Mouse (Mus musculus): ENCODE results near the gene Mlc1. TPM values are rescaled to one million over a fixed set of nuclear protein-coding genes. Genes with fewer than 3 reads are reported as not detected.

The Mlc1 gene
- polyA plus RNA-seq, 1 experiment from 2014 or later, result not detected

DNA sequence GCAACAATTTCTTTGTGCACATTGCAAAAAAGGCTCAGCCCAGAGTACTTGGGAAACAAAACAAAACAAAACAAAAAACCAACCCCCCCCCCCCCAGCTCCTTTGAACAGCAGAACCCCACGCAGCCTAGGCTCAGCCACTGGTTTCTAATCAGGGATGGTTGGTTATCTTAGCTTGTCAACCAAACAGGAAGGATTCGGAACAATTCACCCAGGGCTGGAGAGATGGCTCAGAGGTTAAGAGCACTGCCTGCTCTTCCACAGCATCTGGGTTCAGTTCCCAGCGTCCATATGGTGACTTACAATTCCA, 285 bp upstream of the Mlc1 start:
- H3K4me2 ChIP-seq (replicated peaks), result no peak overlapping the region
- H3K36me3 ChIP-seq, result no peaks in the 10 kb centered on the region
- H3K4me3 ChIP-seq (replicated peaks), result no peak overlapping the region
- no peak overlapping the region for H3K9ac ChIP-seq
- H3K9me3 ChIP-seq (replicated peaks), result no peaks in the 10 kb centered on the region
- H3K4me1 ChIP-seq, result no peaks in the 10 kb centered on the region
- H3K27me3 ChIP-seq, result no peaks in the 10 kb centered on the region
- 70% methylated on average over 3 of the region's 3 CpGs for WGBS
- ATAC-seq (ENCODE audit: insufficient number of reproducible peaks, low FRiP score, low TSS enrichment, low read depth), result no peak
- H3K27ac ChIP-seq (replicated peaks), result no peak overlapping the region

DNA sequence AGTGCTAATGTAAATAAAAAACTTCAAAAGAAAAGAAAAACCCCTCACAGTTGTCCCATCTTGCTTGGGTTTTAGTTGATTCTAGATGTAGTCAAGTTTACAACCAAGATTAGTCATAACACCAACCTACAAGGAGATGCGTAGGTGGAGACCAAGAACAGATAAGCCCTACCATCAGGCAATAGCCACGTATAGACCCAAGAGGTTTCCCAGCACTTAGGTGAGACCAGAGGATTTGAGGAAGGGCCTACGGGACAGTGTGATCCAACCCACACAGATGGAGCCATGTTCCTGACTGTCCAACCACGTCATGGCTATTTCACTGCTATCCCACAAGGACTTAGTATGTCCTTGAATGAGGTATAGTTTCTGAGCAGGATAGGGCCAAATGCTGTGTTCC, 6.5 kb downstream of the Mlc1 start:
- Histone ChIP-seq H3K9ac (no peak overlapping the region), H3K27ac (replicated peaks) (no peak overlapping the region), H3K9me3 (replicated peaks) (no peaks in the 10 kb centered on the region), H3K4me3 (replicated peaks) (no peak overlapping the region), H3K36me3 (no peaks in the 10 kb centered on the region), H3K27me3 (no peaks in the 10 kb centered on the region), H3K4me2 (replicated peaks) (no peak overlapping the region), H3K4me1 (no peaks in the 10 kb centered on the region)
- WGBS, result 85% methylated on average over 4 of the region's 4 CpGs
- no peak for ATAC-seq (ENCODE audit: insufficient number of reproducible peaks, low FRiP score, low TSS enrichment, low read depth)

DNA sequence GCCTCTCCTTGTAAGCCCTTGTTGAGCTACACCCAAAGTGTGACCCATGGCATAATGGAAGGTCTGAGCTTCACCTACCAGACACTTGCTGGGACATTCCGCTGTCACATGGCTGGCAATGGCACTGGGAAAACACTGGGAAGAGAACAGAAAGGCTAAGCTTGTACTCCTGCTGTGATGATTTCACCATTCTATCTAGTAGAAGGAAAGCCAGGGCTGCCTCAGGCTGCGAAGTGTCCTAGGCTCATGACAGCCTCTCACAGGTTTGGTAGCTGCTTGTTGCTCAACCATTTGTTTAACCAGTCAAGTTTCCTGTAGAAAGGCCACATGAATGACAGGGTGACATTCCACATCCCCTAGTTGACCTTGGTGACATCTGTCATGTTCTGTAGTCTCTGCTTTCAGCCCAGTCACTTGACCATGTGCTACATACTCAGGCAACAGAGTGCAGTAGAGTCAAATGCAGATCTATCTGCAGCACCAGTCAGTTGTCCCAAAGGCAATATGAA, 14.7 kb downstream of the Mlc1 start:
- Histone ChIP-seq H3K9me3 (replicated peaks) (no peaks in the 10 kb centered on the region), H3K4me1 (no peaks in the 10 kb centered on the region), H3K27ac (replicated peaks) (no peak overlapping the region), H3K27me3 (no peaks in the 10 kb centered on the region), H3K36me3 (no peaks in the 10 kb centered on the region), H3K9ac (no peak overlapping the region), H3K4me2 (replicated peaks) (no peak overlapping the region), H3K4me3 (replicated peaks) (no peak overlapping the region)
- WGBS, result 90% methylated on average over 2 of the region's 2 CpGs
- ATAC-seq (ENCODE audit: insufficient number of reproducible peaks, low FRiP score, low TSS enrichment, low read depth), result no peak

DNA sequence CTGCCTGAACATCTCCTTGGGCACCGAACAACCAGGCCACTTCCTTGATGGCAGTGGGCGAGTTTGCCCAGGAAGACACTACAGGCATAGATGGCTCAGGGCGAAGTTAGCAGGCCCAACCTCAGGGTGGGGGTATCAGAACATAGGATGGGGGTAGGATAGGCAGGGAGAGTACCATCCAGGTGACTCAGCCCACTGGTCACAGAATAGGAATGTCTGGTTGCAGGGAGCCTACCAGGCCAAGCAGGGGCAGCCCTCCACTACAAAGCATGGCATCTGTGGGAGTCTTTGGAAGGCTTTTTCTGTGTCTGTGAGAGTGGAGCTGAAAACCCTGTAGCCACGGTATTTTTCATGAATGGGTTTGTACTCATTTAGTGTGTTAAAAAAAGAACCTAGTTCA, 21.3 kb downstream of the Mlc1 start:
- H3K4me3 ChIP-seq (replicated peaks), result no peak overlapping the region
- ATAC-seq (ENCODE audit: insufficient number of reproducible peaks, low FRiP score, low TSS enrichment, low read depth), result no peak
- no peak overlapping the region for H3K27ac ChIP-seq (replicated peaks)
- peaks cover 25% of the 10 kb centered on the region for H3K27me3 ChIP-seq
- peaks cover 9% of the 10 kb centered on the region for H3K4me1 ChIP-seq
- H3K9me3 ChIP-seq (replicated peaks), result no peaks in the 10 kb centered on the region
- WGBS, result 89% methylated on average over 4 of the region's 4 CpGs
- no peaks in the 10 kb centered on the region for H3K36me3 ChIP-seq
- H3K4me2 ChIP-seq (replicated peaks), result no peak overlapping the region
- H3K9ac ChIP-seq, result no peak overlapping the region

DNA sequence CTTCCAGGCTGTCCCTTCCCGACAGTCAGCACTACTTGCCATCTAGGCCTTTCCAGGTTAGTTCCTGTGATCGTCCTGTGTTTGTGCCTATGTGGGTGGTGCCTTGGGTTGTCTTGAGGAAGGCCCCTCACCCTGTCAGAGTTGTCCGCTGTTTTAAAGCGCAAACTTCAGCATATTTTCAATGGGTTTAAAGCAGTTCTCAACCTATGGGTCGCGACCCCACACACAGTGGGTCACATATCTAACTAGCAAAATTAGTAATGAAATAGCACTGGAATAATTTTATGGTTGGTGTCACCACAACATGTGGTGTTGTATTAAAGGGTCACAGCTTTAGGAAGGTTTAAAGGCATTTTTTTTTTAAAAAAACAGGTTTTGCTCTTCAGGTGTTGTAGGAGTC, 23.5 kb downstream of the Mlc1 start:
- 86% methylated on average over 6 of the region's 6 CpGs for WGBS
- Histone ChIP-seq H3K4me3 (replicated peaks) (no peak overlapping the region), H3K27ac (replicated peaks) (no peak overlapping the region), H3K9me3 (replicated peaks) (no peaks in the 10 kb centered on the region), H3K9ac (no peak overlapping the region), H3K27me3 (peaks cover 25% of the 10 kb centered on the region), H3K4me2 (replicated peaks) (no peak overlapping the region), H3K4me1 (peaks cover 9% of the 10 kb centered on the region), H3K36me3 (no peaks in the 10 kb centered on the region)
- ATAC-seq (ENCODE audit: insufficient number of reproducible peaks, low FRiP score, low TSS enrichment, low read depth), result no peak

DNA sequence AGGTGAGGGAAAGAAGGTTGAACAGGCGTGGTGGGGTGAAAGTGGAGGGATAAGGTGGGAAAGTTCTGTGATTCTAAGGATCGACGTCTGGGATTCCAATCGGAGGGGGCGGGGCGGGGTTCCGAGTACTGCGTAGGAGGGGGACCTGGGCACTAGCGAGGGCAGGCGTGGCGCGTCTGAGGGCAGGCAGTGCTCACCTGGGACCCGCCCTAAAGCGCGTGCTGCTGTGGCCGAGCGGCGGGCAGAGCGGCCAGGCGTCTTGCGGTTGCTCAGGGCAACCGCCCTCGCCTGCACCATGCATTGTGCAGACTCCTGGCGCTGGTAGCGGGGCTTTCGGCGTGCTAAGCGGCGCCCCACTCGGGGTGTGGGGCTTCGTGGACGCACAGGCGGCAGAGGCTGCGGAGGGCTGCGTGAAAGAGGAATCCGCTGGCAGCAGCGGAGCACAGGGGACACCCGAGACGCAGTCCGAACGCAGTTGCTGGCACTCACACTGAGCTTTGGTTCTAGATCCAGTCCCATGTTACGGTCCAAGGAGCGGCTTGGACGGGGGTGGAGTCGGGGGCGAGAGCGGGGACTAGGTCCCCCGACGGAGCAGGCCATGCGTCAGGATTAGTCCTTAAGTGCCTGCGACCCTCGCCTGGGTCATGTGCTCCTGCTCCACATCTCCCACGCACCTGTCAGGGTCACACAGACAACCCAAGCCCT, 24.3 kb downstream of the Mlc1 start, which contains the start of gene Ttll8:
TSS of gene Ttll8 (minus strand) at position 51 of the 705 bp plus-strand sequence.
- ATAC-seq (ENCODE audit: insufficient number of reproducible peaks, low FRiP score, low TSS enrichment, low read depth), result peak; percentile 52; the same call in 1 of the 2 replicates
- 3% methylated on average over 53 of the region's 53 CpGs for WGBS

DNA sequence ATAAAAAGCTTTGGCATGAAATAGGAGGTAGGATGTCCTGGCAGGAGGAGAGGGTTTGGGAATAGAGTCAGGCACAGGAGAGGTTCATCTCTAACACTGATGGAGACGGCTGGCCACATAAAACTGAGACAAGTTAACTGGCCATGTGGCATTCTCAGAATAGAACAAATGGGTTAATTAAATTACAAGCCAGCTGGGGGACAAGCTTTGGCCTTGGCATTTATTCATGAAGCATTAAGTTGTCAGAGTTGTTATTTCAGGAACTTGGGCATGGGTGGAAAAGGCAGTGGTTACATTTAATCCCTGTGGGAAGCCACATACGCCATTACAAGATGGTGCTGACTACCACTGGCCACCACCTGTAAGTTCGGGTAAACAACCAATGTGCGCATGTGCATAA, 27.6 kb downstream of the Mlc1 start:
- no peak for ATAC-seq (ENCODE audit: insufficient number of reproducible peaks, low FRiP score, low TSS enrichment, low read depth)
- Histone ChIP-seq H3K36me3 (no peaks in the 10 kb centered on the region), H3K9ac (no peak overlapping the region), H3K27ac (replicated peaks) (no peak overlapping the region), H3K4me1 (peaks cover 9% of the 10 kb centered on the region), H3K4me3 (replicated peaks) (no peak overlapping the region), H3K27me3 (peaks cover 22% of the 10 kb centered on the region), H3K4me2 (replicated peaks) (no peak overlapping the region), H3K9me3 (replicated peaks) (no peaks in the 10 kb centered on the region)
- 74% methylated on average over 4 of the region's 4 CpGs for WGBS

More for the DNA sequence above, 24.3 kb downstream of the Mlc1 start, which contains the start of gene Ttll8:
- Histone ChIP-seq H3K4me1 (peaks cover 9% of the 10 kb centered on the region), H3K27me3 (peaks cover 25% of the 10 kb centered on the region), H3K36me3 (no peaks in the 10 kb centered on the region), H3K9ac (0 out of 2 replicates have a peak within 1 kb of the TSS, but pooled peaks have one; percentile 4), H3K27ac (replicated peaks) (no peak within 1 kb of the TSS), H3K4me3 (replicated peaks) (peak within 1 kb of the TSS; percentile 39), H3K4me2 (replicated peaks) (peak within 1 kb of the TSS; percentile 81), H3K9me3 (replicated peaks) (no peaks in the 10 kb centered on the region)

DNA sequence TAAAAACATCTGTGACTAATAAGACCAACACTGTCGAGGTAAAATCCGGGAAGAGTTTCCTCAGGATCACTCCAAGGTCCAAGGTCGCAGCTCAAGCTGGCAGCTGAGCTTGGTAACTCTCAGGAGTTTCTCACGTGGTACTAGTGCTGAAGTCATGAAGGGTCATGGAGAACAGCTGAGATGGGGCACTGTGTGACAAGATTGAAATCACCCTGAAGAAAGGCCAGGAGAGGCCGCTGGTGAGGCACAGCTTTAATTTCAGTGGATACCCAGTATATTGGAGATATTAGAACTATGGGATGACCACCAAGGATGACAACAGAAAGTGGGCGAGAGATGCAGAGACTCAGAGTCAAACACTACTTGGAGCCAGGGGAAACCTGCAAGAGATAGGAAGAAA, 32.0 kb downstream of the Mlc1 start:
- Histone ChIP-seq H3K36me3 (no peaks in the 10 kb centered on the region), H3K4me1 (no peaks in the 10 kb centered on the region), H3K9me3 (replicated peaks) (no peaks in the 10 kb centered on the region), H3K9ac (no peak overlapping the region), H3K27ac (replicated peaks) (no peak overlapping the region), H3K4me3 (replicated peaks) (no peak overlapping the region), H3K4me2 (replicated peaks) (no peak overlapping the region), H3K27me3 (0 out of 2 replicates have a peak, but pooled peaks cover 4% of the 10 kb centered on the region)
- WGBS, result 32% methylated on average over 6 of the region's 6 CpGs
- ATAC-seq (ENCODE audit: insufficient number of reproducible peaks, low FRiP score, low TSS enrichment, low read depth), result no peak

DNA sequence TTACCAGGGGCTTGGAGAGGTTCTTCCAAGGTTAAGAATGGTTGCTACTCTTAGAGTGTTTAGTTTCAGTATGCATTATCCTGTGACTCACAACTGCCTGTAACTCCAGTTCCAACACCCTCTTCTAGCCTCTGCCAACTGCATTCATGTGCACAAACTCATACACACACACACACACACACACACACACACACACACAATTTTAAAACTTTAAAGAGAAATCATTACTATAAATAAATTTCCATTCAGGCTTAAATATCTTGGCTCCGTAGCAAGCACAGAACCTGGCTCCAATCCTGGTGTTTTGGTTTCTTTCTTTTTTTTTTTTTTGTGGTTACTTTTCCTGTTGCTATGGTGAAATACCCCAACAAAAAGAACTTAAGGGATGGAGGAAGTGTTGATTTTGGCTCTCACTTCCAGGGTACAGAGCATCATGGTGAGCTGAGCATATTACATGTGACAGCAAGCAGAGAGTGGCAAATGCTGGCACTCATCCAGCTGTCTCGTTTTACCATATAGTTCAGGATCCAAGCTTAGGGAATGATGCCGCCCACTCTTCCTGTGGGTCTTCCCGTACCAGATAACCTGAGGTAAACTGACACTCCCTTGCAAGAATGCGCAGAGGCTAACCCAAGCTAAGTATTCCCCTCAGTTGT, 34.8 kb downstream of the Mlc1 start:
- Histone ChIP-seq H3K4me2 (replicated peaks) (no peak overlapping the region), H3K27me3 (0 out of 2 replicates have a peak, but pooled peaks cover 4% of the 10 kb centered on the region), H3K36me3 (no peaks in the 10 kb centered on the region), H3K9me3 (replicated peaks) (no peaks in the 10 kb centered on the region), H3K4me3 (replicated peaks) (no peak overlapping the region), H3K4me1 (no peaks in the 10 kb centered on the region), H3K9ac (no peak overlapping the region), H3K27ac (replicated peaks) (no peak overlapping the region; the same call in 1 of the 2 replicates)
- ATAC-seq (ENCODE audit: insufficient number of reproducible peaks, low FRiP score, low TSS enrichment, low read depth), result no peak
- 52% methylated on average over 5 of the region's 5 CpGs for WGBS

DNA sequence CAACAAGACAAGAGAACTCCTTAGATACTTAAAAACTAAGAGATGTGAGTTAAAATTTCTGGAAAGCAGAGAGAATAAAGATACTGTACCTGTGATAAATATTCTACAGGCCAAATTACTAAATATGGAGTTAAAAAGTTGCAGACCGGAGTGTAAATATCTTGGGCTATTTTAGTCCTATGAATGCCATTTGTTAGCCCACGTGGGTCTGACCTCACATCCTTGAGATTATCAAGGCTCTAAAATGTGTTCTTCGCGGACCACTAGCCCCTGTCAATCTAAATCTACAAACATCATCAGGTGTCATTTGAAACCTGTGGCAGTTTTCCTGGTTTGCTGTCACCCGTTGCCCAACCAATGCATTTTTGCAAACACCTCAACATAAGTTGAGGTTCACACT, 36.0 kb downstream of the Mlc1 start:
- H3K27me3 ChIP-seq, result 0 out of 2 replicates have a peak, but pooled peaks cover 4% of the 10 kb centered on the region
- no peak for ATAC-seq (ENCODE audit: insufficient number of reproducible peaks, low FRiP score, low TSS enrichment, low read depth)
- no peaks in the 10 kb centered on the region for H3K4me1 ChIP-seq
- no peak overlapping the region for H3K9ac ChIP-seq
- WGBS, result 65% methylated on average over 5 of the region's 5 CpGs
- no peak overlapping the region for H3K4me3 ChIP-seq (replicated peaks)
- H3K36me3 ChIP-seq, result no peaks in the 10 kb centered on the region
- no peak overlapping the region for H3K4me2 ChIP-seq (replicated peaks)
- H3K9me3 ChIP-seq (replicated peaks), result no peaks in the 10 kb centered on the region
- H3K27ac ChIP-seq (replicated peaks), result no peak overlapping the region

DNA sequence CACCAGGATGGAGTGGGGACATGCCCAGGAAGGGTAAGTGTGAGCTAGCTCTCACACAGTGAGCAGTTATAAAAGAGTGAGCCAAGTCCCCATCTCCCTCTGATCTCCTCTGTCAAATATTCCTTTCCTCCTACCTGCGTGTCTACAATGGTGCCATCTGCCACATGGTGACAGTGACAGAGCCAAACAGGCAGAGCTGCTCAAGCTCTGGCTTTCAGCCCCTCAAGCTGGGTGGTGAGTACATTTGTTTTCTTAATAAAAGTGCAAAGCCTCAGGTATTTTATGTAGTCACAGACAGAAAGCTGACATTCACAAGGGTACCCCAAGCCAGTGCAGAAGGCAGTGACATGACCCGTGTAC, 41.5 kb downstream of the Mlc1 start:
- Histone ChIP-seq H3K9ac (no peak overlapping the region), H3K4me2 (replicated peaks) (no peak overlapping the region), H3K4me1 (no peaks in the 10 kb centered on the region), H3K9me3 (replicated peaks) (no peaks in the 10 kb centered on the region), H3K27me3 (no peaks in the 10 kb centered on the region), H3K27ac (replicated peaks) (no peak overlapping the region), H3K4me3 (replicated peaks) (no peak overlapping the region), H3K36me3 (no peaks in the 10 kb centered on the region)
- WGBS, result 72% methylated on average over 2 of the region's 2 CpGs
- no peak for ATAC-seq (ENCODE audit: insufficient number of reproducible peaks, low FRiP score, low TSS enrichment, low read depth)

All from embryonic facial prominence, embryonic 15.5 days (tissue).